Mouse (Mus musculus): ENCODE results near the gene Gm5114. TPM values are rescaled to one million over a fixed set of nuclear protein-coding genes. Genes with fewer than 3 reads are reported as not detected.
A peak's percentile ranks its signal among the peaks of the same experiment; 100 is the strongest.
"Not testable (repeated sequence)": the region's sequence is repeated elsewhere in the genome, so short reads cannot be mapped to it uniquely, and the experiment has no call there.

Gm5114 gene
- polyA plus RNA-seq (2015; fragmentation: Nextera tagmentation; extraction: Ambion mirVana), result not detected in 2 replicates

DNA sequence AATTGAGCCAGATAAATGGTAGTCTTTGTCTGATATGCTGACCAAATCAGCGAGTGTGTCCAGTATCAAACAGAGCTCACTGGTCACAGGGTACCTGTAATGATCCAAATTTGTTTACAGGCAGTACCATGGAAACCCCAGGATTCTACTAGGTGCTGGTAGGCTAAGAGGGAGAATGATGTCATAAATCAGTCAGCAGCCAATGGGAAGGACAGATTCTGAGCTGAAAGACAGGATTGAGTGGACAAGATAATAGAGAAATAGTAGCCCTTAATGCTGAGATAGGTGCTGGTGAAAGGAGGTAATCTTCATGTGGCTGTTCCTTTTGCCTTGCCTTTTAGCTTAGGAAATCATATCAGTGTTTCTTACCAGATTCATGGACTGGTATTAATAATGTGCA, at the start of gene Gm5114:
Gm5114 (minus strand) TSS at position 101 of the 400 bp plus-strand sequence.
- ATAC-seq; H3K36me3 ChIP-seq (ENCODE audit: poor library complexity, severe bottlenecking); H3K27ac ChIP-seq; H3K4me3 ChIP-seq; H3K9ac ChIP-seq; H3K9me3 ChIP-seq (replicated peaks); H3K27me3 ChIP-seq; H3K4me2 ChIP-seq; H3K4me1 ChIP-seq: not testable (repeated sequence)
- 47% methylated on average over 1 of the region's 1 CpGs for WGBS

DNA sequence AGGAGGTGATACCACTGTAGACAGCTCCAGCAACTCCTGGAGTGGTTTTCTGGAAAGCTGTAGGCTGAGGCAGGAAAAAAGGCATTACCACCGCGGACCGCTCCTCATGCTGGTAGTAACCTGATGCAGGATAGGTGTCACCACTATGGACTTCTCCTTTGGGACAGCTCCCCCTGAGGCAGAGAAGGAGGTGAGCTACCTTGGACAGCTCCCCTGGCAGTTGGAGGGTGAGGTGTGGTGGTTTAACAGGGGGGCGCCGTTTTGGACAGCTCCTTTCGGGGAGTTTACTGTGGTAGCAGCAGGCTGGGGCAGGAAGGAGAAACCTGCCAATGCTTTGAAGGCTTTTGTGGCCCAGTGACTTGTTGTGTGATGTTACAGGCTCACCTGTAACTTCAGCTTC, 42.8 kb upstream of the Gm5114 start:
- Histone ChIP-seq H3K4me1 (peaks cover 3% of the 10 kb centered on the region), H3K9ac (no peak overlapping the region), H3K4me2 (no peak overlapping the region), H3K36me3 (ENCODE audit: poor library complexity, severe bottlenecking) (peaks cover 14% of the 10 kb centered on the region; the same call in 1 of the 2 replicates), H3K27ac (no peak overlapping the region), H3K27me3 (no peaks in the 10 kb centered on the region), H3K9me3 (replicated peaks) (no peaks in the 10 kb centered on the region), H3K4me3 (no peak overlapping the region)
- ATAC-seq, result no peak
- WGBS, result 40% methylated on average over 6 of the region's 6 CpGs

DNA sequence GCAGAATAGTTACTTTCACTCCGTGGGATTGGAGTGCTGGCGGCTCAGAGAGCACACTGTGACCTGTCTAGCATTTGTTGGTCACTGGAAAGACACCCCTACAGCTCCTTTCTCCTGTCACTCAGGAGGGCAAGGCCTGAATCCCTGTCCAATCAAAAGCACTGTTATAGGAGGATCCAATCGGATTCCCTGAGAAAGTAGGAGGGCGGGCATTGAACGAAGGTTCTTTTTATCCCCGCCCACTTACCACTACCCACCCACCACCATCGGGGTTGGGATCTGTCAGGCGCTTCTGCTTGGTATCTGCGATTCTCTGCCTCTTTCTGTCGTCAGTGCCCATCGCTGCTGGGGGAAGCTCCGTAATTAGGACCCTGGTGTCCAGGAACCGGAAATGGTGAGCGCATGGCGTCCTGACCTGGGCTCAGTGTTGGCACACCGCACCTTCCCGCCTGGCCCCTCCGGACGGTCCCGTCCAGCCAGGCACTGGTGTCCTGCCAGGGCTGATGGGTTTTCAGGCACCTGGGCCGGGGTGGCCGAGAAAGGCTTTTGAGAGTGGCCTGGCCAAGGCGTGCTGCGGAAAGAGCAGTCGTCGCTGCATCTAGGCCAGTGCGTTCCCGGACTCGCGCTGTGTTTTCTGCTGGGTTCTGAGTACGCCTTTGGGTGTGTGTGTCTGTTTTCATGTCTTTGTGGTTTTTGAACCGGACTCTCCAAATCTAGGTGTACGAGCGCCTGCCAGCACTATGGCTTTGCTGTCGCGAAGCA, 36.5 kb upstream of the Gm5114 start:
- Histone ChIP-seq H3K4me1 (peaks cover 12% of the 10 kb centered on the region), H3K27me3 (no peaks in the 10 kb centered on the region), H3K27ac (peak overlapping the region; percentile 70), H3K9me3 (replicated peaks) (no peaks in the 10 kb centered on the region), H3K36me3 (ENCODE audit: poor library complexity, severe bottlenecking) (peaks cover 9% of the 10 kb centered on the region; the same call in 1 of the 2 replicates), H3K4me3 (peak overlapping the region; percentile 79), H3K9ac (peak overlapping the region; percentile 90), H3K4me2 (peak overlapping the region; percentile 68)
- 2% methylated on average over 36 of the region's 36 CpGs for WGBS
- ATAC-seq, result peak; percentile 100

- no peaks in the 10 kb centered on the region for H3K9me3 ChIP-seq (replicated peaks)
- peak; percentile 36 for ATAC-seq
- peaks cover 9% of the 10 kb centered on the region; the same call in 1 of the 2 replicates for H3K36me3 ChIP-seq (ENCODE audit: poor library complexity, severe bottlenecking)
- peak overlapping the region; percentile 79 for H3K4me3 ChIP-seq
- H3K27me3 ChIP-seq, result no peaks in the 10 kb centered on the region
- H3K4me2 ChIP-seq, result peak overlapping the region; percentile 68
- peaks cover 12% of the 10 kb centered on the region for H3K4me1 ChIP-seq
- 62% methylated on average over 11 of the region's 11 CpGs for WGBS
- no peak overlapping the region for H3K27ac ChIP-seq
- peak overlapping the region; percentile 90; the same call in 1 of the 2 replicates for H3K9ac ChIP-seq
These were observed 35.8 kb upstream of the Gm5114 start for GRCm38 (mm10) chr7:39448626-39449242.

DNA sequence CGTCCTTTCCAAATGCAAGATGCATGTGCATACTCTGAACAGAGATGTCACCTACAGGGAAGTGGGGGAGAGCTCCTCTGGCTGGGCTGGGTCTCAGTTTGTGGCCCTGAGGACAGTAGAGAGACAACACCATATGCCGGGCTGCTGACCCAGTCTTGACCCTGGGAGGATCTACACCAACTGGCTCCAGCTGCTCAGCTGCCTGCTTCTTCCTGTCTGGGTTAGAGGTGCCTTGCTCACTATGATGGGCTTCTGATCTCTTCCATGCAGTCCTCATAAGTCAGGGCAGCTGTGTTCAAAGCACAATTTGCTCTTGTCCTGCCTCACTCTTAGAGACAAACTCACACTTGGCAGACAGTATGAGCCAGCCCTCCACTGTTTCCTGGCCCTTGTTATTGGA, 28.3 kb upstream of the Gm5114 start:
- no peak overlapping the region for H3K27ac ChIP-seq
- no peak for ATAC-seq
- WGBS, result 69% methylated on average over 2 of the region's 2 CpGs
- no peaks in the 10 kb centered on the region for H3K4me1 ChIP-seq
- H3K9ac ChIP-seq, result no peak overlapping the region
- H3K9me3 ChIP-seq (replicated peaks), result no peaks in the 10 kb centered on the region; the same call in 1 of the 2 replicates
- no peaks in the 10 kb centered on the region for H3K27me3 ChIP-seq
- H3K36me3 ChIP-seq (ENCODE audit: poor library complexity, severe bottlenecking), result no peaks in the 10 kb centered on the region
- no peak overlapping the region for H3K4me3 ChIP-seq
- no peak overlapping the region for H3K4me2 ChIP-seq

DNA sequence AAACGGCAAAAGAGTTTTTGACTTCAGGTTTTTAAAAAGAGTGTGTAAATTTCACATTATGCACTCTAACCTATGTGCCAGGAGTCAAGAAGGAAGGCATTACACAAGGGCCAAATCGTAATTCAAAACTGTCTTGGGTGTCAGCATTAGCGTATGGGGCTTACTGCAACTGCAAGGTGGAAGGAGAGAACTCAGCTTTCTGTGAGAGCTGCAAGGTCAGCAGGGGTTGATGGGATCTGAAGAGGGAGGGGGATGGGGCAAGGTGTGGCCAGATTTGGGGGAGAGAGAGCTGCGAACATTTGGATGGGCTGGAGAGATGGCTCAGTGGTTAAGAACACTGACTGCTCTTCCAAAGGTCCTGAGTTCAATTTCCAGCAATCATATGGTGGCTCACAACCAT, 27.4 kb upstream of the Gm5114 start:
- H3K9me3 ChIP-seq (replicated peaks), result peaks cover 6% of the 10 kb centered on the region
- H3K4me3 ChIP-seq, result no peak overlapping the region
- H3K36me3 ChIP-seq (ENCODE audit: poor library complexity, severe bottlenecking), result no peaks in the 10 kb centered on the region
- H3K4me2 ChIP-seq, result no peak overlapping the region
- no peak overlapping the region for H3K9ac ChIP-seq
- WGBS, result 88% methylated on average over 4 of the region's 4 CpGs
- ATAC-seq, result no peak
- no peaks in the 10 kb centered on the region for H3K4me1 ChIP-seq
- H3K27ac ChIP-seq, result no peak overlapping the region
- no peaks in the 10 kb centered on the region for H3K27me3 ChIP-seq

Small RNA genes lying within 50 kb of the gene (microRNA-seq; reads per million reads assigned to microRNA genes)
- gene Gm27437, result not detected

Other genes with a start within 250 kb of the Gm5114 start
- gene Zfp619, start 104.6 kb upstream of the Gm5114 start, polyA plus RNA-seq (2015; fragmentation: Nextera tagmentation; extraction: Ambion mirVana), result 2.7 and 3.2 TPM in 2 replicates

Data from forebrain, embryonic 13.5 days (tissue).